Mouse (Mus musculus) heart, postnatal 25 days (tissue): ENCODE results near the gene Tnfrsf21. TPM values are rescaled to one million over a fixed set of nuclear protein-coding genes. Genes with fewer than 3 reads are reported as not detected.

Experiments used
- DNase-seq: peaks from one replicate; pipeline ENCODE4 v3.0.0; 2022; ENCODE audit warnings: low spot score
- intact Hi-C: fragments of 180-260 bp; cut with DNase I; formaldehyde crosslinking; loops from one replicate; pipeline ENCODE4 v1.15.1; 2025
- total RNA-seq, 2 experiments: library from RNA; stranded (reverse); gene quantifications; 2 replicates each; pipeline ENCODE4 v1.2.3; 2021

The Tnfrsf21 gene
- 10 to 100 TPM in 1 of 2 experiments, 1 to 10 TPM in 1; 9.8 to 13.5 TPM for total RNA-seq

- intact Hi-C loops, result loop anchor here (1.0 to 5.0 kb wide), 3 partner anchors 61 to 441 kb away; no protein-coding TSS in a partner anchor
- peak; percentile 90 for DNase-seq
Measured at GRCm38 (mm10) chr17:43016371-43017331, at the start of gene Tnfrsf21. TSS of gene Tnfrsf21 (plus strand) at chr17:43016555.

- no peak for DNase-seq
- intact Hi-C loops, result no loop called here
Measured at GRCm38 (mm10) chr17:42968174-42968573, 48.2 kb upstream of the Tnfrsf21 start.

DNA sequence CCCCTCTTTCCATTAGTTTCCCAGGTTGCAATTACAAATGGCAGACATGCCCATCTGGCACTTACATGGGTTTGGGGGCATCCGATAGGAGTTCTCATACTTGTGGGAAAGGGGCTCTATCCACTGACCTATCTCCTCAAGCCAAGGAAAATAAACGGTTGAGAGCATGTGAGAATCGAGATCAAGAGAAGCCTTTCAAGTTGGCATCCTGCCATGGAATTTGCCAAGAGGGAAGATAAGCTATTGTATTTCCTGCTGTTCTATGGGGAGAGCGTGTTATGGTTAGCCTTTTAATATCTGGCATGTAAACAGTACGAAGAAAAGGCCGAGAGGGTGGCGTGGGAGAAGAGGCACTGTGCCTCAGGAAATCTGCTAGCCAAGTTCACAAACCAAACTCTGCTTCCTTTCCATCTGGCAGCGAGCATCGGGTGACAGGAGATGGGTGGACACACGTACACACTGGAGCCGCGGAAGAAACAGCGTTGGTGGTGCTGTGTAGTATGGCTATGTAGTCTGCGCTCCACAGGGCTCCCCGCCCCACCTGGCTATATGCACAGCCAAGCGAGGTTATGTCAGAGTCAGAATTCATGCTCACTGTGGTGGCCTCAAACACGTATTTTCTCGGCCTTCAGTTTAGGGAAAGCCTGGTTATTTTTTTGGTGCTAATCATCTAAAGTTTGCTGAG, 40.9 kb upstream of the Tnfrsf21 start:
- DNase-seq, result no peak
- intact Hi-C loops, result no loop called here

DNA sequence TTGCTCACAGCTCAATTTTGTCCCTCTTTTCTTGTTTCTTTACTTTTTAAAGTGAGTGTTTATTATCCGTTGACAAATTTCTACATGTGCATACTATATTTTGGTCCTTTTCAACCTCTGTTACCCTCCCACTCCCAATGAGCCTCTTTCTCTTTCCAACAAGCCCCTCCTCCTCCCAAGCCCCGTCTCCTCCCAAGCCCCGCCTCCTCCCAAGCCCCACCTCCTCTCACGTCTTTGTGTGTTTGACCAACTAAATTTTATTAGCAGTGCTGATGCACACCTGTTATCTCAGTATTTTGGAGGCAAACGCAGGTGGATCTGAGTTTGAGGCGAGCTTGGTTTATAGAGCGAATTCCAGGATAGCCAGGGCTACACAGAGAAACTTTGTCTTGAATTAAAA, 38.6 kb upstream of the Tnfrsf21 start:
- no peak for DNase-seq
- intact Hi-C loops, result no loop called here

GRCm38 (mm10) chr17:42978345-42978744, 38.0 kb upstream of the Tnfrsf21 start:
- intact Hi-C loops, result no loop called here
- no peak for DNase-seq

GRCm38 (mm10) chr17:42981806-42982205, 34.5 kb upstream of the Tnfrsf21 start:
- no peak for DNase-seq
- intact Hi-C loops, result no loop called here

DNA sequence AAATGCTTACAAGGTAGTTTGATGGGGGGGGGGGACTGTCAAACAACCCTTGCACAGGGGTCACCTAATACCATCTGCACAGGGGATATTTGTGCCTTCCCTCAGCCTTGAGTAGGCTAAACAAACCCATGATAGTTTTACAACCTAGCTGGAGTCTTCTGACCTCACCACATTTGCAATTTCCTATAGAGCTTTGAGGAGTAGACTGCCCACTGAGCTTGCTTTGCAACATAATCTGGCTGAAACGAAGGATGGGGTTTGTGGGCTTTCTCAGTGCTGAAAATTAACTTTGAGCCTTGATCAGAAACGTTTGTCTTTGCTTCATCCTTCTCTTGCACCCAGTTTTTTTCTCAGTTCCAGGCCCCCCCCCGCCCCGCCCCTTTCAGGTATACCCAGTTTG, 33.8 kb upstream of the Tnfrsf21 start:
- DNase-seq, result no peak
- intact Hi-C loops, result no loop called here

DNA sequence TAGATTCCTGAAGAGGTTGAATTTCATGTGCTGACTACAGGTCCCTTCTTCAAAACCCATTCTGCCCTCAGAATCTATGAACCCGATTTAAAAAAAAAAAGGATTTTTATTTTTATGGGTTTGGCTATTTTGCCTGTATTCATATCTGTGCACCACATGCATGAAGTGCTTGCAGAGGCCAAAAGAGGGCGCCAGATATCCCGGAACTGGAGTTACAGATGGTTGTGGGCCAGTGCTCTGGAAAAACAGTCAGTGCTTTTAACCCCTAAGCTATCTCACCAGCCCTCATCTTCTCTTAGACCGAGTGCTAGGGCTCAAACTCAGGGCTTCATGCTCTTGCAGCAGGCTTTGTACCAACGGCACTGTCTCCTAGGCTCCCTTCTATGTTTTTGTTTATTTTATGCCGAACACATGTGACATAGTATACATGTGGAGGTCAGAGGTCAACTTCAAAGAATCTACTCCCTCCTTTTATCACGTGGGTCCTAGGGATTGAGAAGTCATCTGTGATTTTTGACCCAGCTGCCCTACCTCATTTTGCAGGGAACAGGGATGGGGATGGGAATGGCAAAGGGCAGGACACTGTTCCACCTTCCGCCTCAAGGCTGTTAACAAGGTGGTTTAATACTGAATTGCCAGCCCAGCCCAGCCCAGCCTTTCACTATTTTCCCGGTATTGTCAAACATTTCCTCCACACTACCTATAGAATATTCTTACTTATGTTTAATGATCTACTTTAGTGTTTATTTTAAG, 30.3 kb upstream of the Tnfrsf21 start:
- no peak for DNase-seq
- intact Hi-C loops, result no loop called here

DNA sequence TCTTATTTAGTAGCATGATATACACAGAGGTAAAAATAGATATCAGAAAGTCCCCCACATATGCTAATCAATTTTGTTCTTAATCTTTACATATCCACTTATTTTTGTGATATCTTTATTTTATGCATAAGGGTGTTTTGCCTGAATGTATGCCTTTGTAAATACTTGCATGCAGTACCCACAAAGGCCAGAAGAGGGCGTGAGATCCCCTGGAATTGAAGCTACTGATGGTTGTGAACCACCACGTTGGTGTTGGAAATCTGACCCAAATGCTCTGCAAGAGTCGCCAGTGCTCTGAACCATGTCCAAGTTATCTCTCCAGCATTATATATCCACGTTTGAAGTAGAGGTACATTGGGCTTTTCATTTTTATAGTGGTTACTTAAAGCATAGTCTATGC, 28.7 kb upstream of the Tnfrsf21 start:
- intact Hi-C loops, result no loop called here
- DNase-seq, result no peak

GRCm38 (mm10) chr17:42989981-42990380, 26.4 kb upstream of the Tnfrsf21 start:
- no peak for DNase-seq
- intact Hi-C loops, result no loop called here

- no peak for DNase-seq
- intact Hi-C loops, result no loop called here
Measured at GRCm38 (mm10) chr17:42991112-42991511, 25.2 kb upstream of the Tnfrsf21 start.

DNA sequence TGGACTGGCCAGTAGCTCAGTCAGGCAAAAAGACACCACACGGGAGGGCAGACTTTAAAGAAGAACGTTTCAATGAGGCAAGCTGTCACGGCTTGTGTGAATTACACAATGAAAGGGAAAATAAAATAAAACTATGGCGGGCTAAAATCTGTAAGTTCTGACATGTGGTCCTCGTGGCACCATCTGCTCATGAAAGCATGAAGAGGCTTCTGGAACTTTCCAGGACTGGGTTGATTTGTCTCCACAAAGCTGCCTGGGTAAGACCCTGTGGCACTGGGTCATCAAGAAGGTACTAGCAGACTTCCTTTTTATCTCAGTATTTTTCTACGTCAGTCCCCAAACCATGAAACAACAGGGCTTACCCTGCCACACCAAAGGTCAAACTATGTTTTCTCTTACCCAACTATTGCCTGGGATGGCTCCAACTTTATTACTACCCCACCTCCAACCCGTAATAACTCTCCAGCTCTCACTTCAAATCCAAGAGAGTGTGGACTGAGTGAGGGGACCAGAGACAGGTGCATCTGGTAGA, 16.8 kb upstream of the Tnfrsf21 start:
- DNase-seq, result no peak
- intact Hi-C loops, result no loop called here

- no peak for DNase-seq
- intact Hi-C loops, result no loop called here
Measured at GRCm38 (mm10) chr17:43000598-43000997, 15.8 kb upstream of the Tnfrsf21 start.

GRCm38 (mm10) chr17:43012718-43013117, 3.6 kb upstream of the Tnfrsf21 start:
- no peak for DNase-seq
- intact Hi-C loops, result loop anchor here (1.0 to 5.0 kb wide), 2 partner anchors 217 to 600 kb away; no protein-coding TSS in a partner anchor

- intact Hi-C loops, result loop anchor here (5.0 kb wide), 2 partner anchors 60 to 440 kb away; no protein-coding TSS in a partner anchor
- peak; percentile 42 for DNase-seq
Measured at GRCm38 (mm10) chr17:43017341-43018052, 1.1 kb downstream of the Tnfrsf21 start.

- no peak for DNase-seq
- intact Hi-C loops, result loop anchor here (5.0 kb wide), 2 partner anchors 59 to 439 kb away; no protein-coding TSS in a partner anchor
Measured at GRCm38 (mm10) chr17:43018071-43018470, 1.7 kb downstream of the Tnfrsf21 start.

- no peak for DNase-seq
- intact Hi-C loops, result loop anchor here (5.0 kb wide), 2 partner anchors 58 to 438 kb away; no protein-coding TSS in a partner anchor
Measured at GRCm38 (mm10) chr17:43019660-43020059, 3.3 kb downstream of the Tnfrsf21 start.

DNA sequence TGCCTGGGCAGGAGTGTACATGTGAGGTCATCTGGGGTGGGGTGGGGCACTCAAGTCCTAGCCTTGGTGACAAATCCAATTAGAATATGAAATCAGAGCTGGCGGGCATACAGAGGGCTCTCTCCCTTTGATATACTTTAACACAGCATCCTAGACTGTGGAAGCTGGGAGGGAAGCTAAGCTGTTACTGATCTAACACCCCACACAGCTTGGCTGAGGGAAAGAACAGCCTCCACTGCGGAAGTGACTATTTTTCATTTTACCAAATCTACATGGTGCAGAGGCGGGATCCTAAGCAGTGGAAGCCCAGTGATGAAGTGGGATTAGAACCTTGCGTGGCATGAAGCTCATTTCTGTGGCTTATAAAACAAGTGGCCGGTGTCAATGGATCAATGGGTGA, 4.7 kb downstream of the Tnfrsf21 start:
- no peak for DNase-seq
- intact Hi-C loops, result no loop called here

- intact Hi-C loops, result no loop called here
- DNase-seq, result no peak
Measured at GRCm38 (mm10) chr17:43022056-43022455, 5.7 kb downstream of the Tnfrsf21 start.
